Mouse (Mus musculus) kidney, embryonic 14.5 days (tissue): Measurements from ENCODE around the gene Syce2. TPM values are rescaled to one million over a fixed set of nuclear protein-coding genes. Genes with fewer than 3 reads are reported as not detected.

ENCODE experiments used
- ATAC-seq: fragments of 200-750 bp; cut with Nextera tagmentation; 2 replicates; pipeline ENCODE4 v1.8.0; 2017; ENCODE audit warnings: moderate number of reproducible peaks, mild to moderate bottlenecking, moderate TSS enrichment, moderate library complexity; ENCODE audit not compliant: low FRiP score, low TSS enrichment
- H3K27ac ChIP-seq: fragments of 300-500 bp; sonication (generic); 2 replicates; pipeline ENCODE4 v1.5.1; 2014; ENCODE audit warnings: low read depth, mild to moderate bottlenecking, low read length, moderate library complexity, mixed read lengths
- H3K27me3 ChIP-seq: fragments of 300-500 bp; sonication (generic); 2 replicates; pipeline ENCODE4 v1.6.1; 2014; ENCODE audit warnings: mild to moderate bottlenecking, low read length; ENCODE audit not compliant: control insufficient read depth, insufficient read depth
- H3K36me3 ChIP-seq: fragments of 300-500 bp; sonication (generic); 2 replicates; pipeline ENCODE4 v1.6.1; 2014; ENCODE audit warnings: low read length, mixed read lengths; ENCODE audit not compliant: control insufficient read depth, insufficient read depth
- H3K4me1 ChIP-seq: fragments of 300-500 bp; sonication (generic); 2 replicates; pipeline ENCODE4 v1.6.1; 2014; ENCODE audit warnings: low read length, mixed read lengths; ENCODE audit not compliant: control insufficient read depth, insufficient read depth
- H3K4me2 ChIP-seq: fragments of 300-500 bp; sonication (generic); replicated peaks from 2 replicates; pipeline ENCODE4 v1.6.1; 2014; ENCODE audit warnings: low read depth, mild to moderate bottlenecking, low read length
- H3K4me3 ChIP-seq: fragments of 300-500 bp; sonication (generic); 2 replicates; pipeline ENCODE4 v1.5.1; 2014; ENCODE audit warnings: mild to moderate bottlenecking, low read length
- H3K9ac ChIP-seq: fragments of 300-500 bp; sonication (generic); 2 replicates; pipeline ENCODE4 v1.6.1; 2014; ENCODE audit warnings: low read depth, mild to moderate bottlenecking, low read length, moderate library complexity
- H3K9me3 ChIP-seq: fragments of 300-500 bp; sonication (generic); 2 replicates; pipeline ENCODE4 v1.6.1; 2016; ENCODE audit warnings: low read length; ENCODE audit not compliant: control insufficient read depth
- WGBS: fragments of 180-500 bp; shearing (Covaris S2); extraction: QIAGEN DNeasy Blood & Tissue Kit; methylation state at CpG from one replicate; pipeline ENCODE4 v1.1.7; 2014; 5-methylcytosine and 5-hydroxymethylcytosine counted together
- polyA plus RNA-seq: library from polyadenylated mRNA; unstranded; fragments of >200 nt; fragmentation: Nextera tagmentation; extraction: Ambion mirVana; gene quantifications from 2 replicates; pipeline ENCODE4 v1.2.1, GENCODE M21; 2014

Gene Syce2
- polyA plus RNA-seq, 1 experiment from 2014 or later: 73.0 TPM

GRCm38 (mm10) chr8:84888280-84888679, 16.4 kb downstream of the Syce2 start:
- Histone ChIP-seq H3K9me3 (no peaks in the 10 kb centered on the region), H3K36me3 (peaks cover 30% of the 10 kb centered on the region), H3K27ac (no peak overlapping the region), H3K4me1 (peaks cover 9% of the 10 kb centered on the region), H3K9ac (no peak overlapping the region), H3K4me3 (no peak overlapping the region), H3K27me3 (no peaks in the 10 kb centered on the region), H3K4me2 (no peak overlapping the region)
- ATAC-seq: no peak
- WGBS: 93% methylated on average over 3 of the region's 3 CpGs

GRCm38 (mm10) chr8:84889141-84889540, 17.2 kb downstream of the Syce2 start:
- no peaks in the 10 kb centered on the region for H3K9me3 ChIP-seq
- no peak overlapping the region for H3K27ac ChIP-seq
- no peak for ATAC-seq
- no peak overlapping the region for H3K4me2 ChIP-seq
- no peak overlapping the region for H3K4me3 ChIP-seq
- WGBS: 95% methylated on average over 1 of the region's 1 CpGs
- H3K4me1 ChIP-seq: peaks cover 10% of the 10 kb centered on the region
- H3K36me3 ChIP-seq: peaks cover 30% of the 10 kb centered on the region
- H3K27me3 ChIP-seq: no peaks in the 10 kb centered on the region
- no peak overlapping the region for H3K9ac ChIP-seq

GRCm38 (mm10) chr8:84892993-84893708, 21.2 kb downstream of the Syce2 start:
- Histone ChIP-seq H3K27me3 (no peaks in the 10 kb centered on the region), H3K27ac (peak overlapping the region; percentile 37; the same call in 1 of the 2 replicates), H3K4me2 (peak overlapping the region; percentile 85), H3K4me3 (peak overlapping the region; percentile 77), H3K9ac (peak overlapping the region; percentile 75), H3K36me3 (peaks cover 11% of the 10 kb centered on the region), H3K9me3 (no peaks in the 10 kb centered on the region), H3K4me1 (peaks cover 13% of the 10 kb centered on the region)
- WGBS: 7% methylated on average over 31 of the region's 31 CpGs
- ATAC-seq: peak; percentile 64

GRCm38 (mm10) chr8:84893709-84894134, 21.8 kb downstream of the Syce2 start, which contains the start of gene Gcdh:
Gcdh (minus strand) TSS chr8:84893921.
- H3K4me3 ChIP-seq: peak within 1 kb of the TSS; percentile 77
- no peaks in the 10 kb centered on the region for H3K9me3 ChIP-seq
- H3K4me1 ChIP-seq: peaks cover 13% of the 10 kb centered on the region
- H3K4me2 ChIP-seq: peak within 1 kb of the TSS; percentile 85
- peak; percentile 98 for ATAC-seq
- peak within 1 kb of the TSS; percentile 75 for H3K9ac ChIP-seq
- under 1% methylated on average over 11 of the region's 11 CpGs for WGBS
- H3K36me3 ChIP-seq: peaks cover 6% of the 10 kb centered on the region
- peak within 1 kb of the TSS; percentile 37; the same call in 1 of the 2 replicates for H3K27ac ChIP-seq
- H3K27me3 ChIP-seq: no peaks in the 10 kb centered on the region

GRCm38 (mm10) chr8:84895963-84896362, 24.1 kb downstream of the Syce2 start:
- Histone ChIP-seq H3K27ac (no peak overlapping the region), H3K9ac (no peak overlapping the region), H3K4me2 (no peak overlapping the region), H3K36me3 (peaks cover 4% of the 10 kb centered on the region), H3K4me1 (peaks cover 13% of the 10 kb centered on the region), H3K4me3 (no peak overlapping the region), H3K9me3 (no peaks in the 10 kb centered on the region), H3K27me3 (no peaks in the 10 kb centered on the region)
- 86% methylated on average over 5 of the region's 5 CpGs for WGBS
- no peak for ATAC-seq

GRCm38 (mm10) chr8:84901071-84901470, 29.2 kb downstream of the Syce2 start:
- ATAC-seq: no peak
- H3K27ac ChIP-seq: no peak overlapping the region
- H3K4me3 ChIP-seq: no peak overlapping the region
- WGBS: 74% methylated on average over 4 of the region's 4 CpGs
- no peak overlapping the region for H3K9ac ChIP-seq
- no peaks in the 10 kb centered on the region for H3K36me3 ChIP-seq
- no peaks in the 10 kb centered on the region for H3K4me1 ChIP-seq
- no peak overlapping the region for H3K4me2 ChIP-seq
- peaks cover 4% of the 10 kb centered on the region; the same call in 1 of the 2 replicates for H3K27me3 ChIP-seq
- no peaks in the 10 kb centered on the region for H3K9me3 ChIP-seq

GRCm38 (mm10) chr8:84901752-84902151, 29.8 kb downstream of the Syce2 start, which contains the start of gene Klf1:
Klf1 (plus strand) TSS chr8:84901928.
- H3K9ac ChIP-seq: peak within 1 kb of the TSS; percentile 73
- peak within 1 kb of the TSS; percentile 97 for H3K4me2 ChIP-seq

GRCm38 (mm10) chr8:84902367-84902919, 30.5 kb downstream of the Syce2 start:
- Histone ChIP-seq H3K4me3 (peak overlapping the region; percentile 61), H3K4me2 (peak overlapping the region; percentile 97), H3K36me3 (no peaks in the 10 kb centered on the region), H3K27me3 (peaks cover 4% of the 10 kb centered on the region; the same call in 1 of the 2 replicates), H3K4me1 (no peaks in the 10 kb centered on the region), H3K9me3 (no peaks in the 10 kb centered on the region), H3K9ac (peak overlapping the region; percentile 73), H3K27ac (no peak overlapping the region)
- WGBS: 4% methylated on average over 24 of the region's 24 CpGs
- ATAC-seq: peak; percentile 18; the same call in 1 of the 2 replicates

More at GRCm38 (mm10) chr8:84901752-84902151, 29.8 kb downstream of the Syce2 start, which contains the start of gene Klf1:
- H3K9me3 ChIP-seq: no peaks in the 10 kb centered on the region
- H3K27ac ChIP-seq: no peak within 1 kb of the TSS
- WGBS: 76% methylated on average over 3 of the region's 3 CpGs
- no peaks in the 10 kb centered on the region for H3K36me3 ChIP-seq
- no peaks in the 10 kb centered on the region for H3K4me1 ChIP-seq
- H3K4me3 ChIP-seq: peak within 1 kb of the TSS; percentile 61
- ATAC-seq: no peak
- H3K27me3 ChIP-seq: peaks cover 4% of the 10 kb centered on the region; the same call in 1 of the 2 replicates
